Mouse (Mus musculus) heart, embryonic 10.5 days (tissue): ENCODE measurements around the gene Gm10073. TPM values are rescaled to one million over a fixed set of nuclear protein-coding genes. Genes with fewer than 3 reads are reported as not detected.
A peak's percentile ranks its signal among the peaks of the same experiment; 100 is the strongest.
"Not testable (repeated sequence)": the region's sequence is repeated elsewhere in the genome, so short reads cannot be mapped to it uniquely, and the experiment has no call there.

Source experiments
- DNase-seq: peaks from one replicate; pipeline ENCODE4 v3.0.0-alpha.2; 2017; ENCODE audit warnings: low spot score
- H3K27ac ChIP-seq: fragments of 300-500 bp; sonication (generic); 2 replicates; pipeline ENCODE4 v1.5.1; 2016; ENCODE audit warnings: mild to moderate bottlenecking
- H3K27me3 ChIP-seq: fragments of 300-500 bp; sonication (generic); 2 replicates; pipeline ENCODE4 v1.6.1; 2016; ENCODE audit warnings: mild to moderate bottlenecking; ENCODE audit not compliant: poor library complexity, insufficient read depth, severe bottlenecking
- H3K36me3 ChIP-seq: fragments of 300-500 bp; sonication (generic); 2 replicates; pipeline ENCODE4 v1.6.1; 2016; ENCODE audit warnings: mild to moderate bottlenecking, moderate library complexity
- H3K4me1 ChIP-seq: fragments of 300-500 bp; sonication (generic); 2 replicates; pipeline ENCODE4 v1.6.1; 2016; ENCODE audit warnings: mild to moderate bottlenecking
- H3K4me3 ChIP-seq: fragments of 300-500 bp; sonication (generic); 2 replicates; pipeline ENCODE4 v1.5.1; 2016; ENCODE audit warnings: mild to moderate bottlenecking, moderate library complexity
- H3K9me3 ChIP-seq: fragments of 300-500 bp; sonication (generic); 2 replicates; pipeline ENCODE4 v1.6.1; 2016; ENCODE audit warnings: mild to moderate bottlenecking, moderate library complexity
- WGBS: fragments of 180-500 bp; shearing (Covaris S2); methylation state at CpG from one replicate; pipeline ENCODE4 v1.1.7; 2016; 5-methylcytosine and 5-hydroxymethylcytosine counted together
- polyA plus RNA-seq: library from polyadenylated mRNA; unstranded; fragments of >200 nt; fragmentation: Nextera tagmentation; extraction: Ambion mirVana; gene quantifications from 2 replicates; pipeline ENCODE4 v1.2.1, GENCODE M21; 2016

The Gm10073 gene
- polyA plus RNA-seq, 1 experiment from 2014 or later = 4.9 TPM

DNA sequence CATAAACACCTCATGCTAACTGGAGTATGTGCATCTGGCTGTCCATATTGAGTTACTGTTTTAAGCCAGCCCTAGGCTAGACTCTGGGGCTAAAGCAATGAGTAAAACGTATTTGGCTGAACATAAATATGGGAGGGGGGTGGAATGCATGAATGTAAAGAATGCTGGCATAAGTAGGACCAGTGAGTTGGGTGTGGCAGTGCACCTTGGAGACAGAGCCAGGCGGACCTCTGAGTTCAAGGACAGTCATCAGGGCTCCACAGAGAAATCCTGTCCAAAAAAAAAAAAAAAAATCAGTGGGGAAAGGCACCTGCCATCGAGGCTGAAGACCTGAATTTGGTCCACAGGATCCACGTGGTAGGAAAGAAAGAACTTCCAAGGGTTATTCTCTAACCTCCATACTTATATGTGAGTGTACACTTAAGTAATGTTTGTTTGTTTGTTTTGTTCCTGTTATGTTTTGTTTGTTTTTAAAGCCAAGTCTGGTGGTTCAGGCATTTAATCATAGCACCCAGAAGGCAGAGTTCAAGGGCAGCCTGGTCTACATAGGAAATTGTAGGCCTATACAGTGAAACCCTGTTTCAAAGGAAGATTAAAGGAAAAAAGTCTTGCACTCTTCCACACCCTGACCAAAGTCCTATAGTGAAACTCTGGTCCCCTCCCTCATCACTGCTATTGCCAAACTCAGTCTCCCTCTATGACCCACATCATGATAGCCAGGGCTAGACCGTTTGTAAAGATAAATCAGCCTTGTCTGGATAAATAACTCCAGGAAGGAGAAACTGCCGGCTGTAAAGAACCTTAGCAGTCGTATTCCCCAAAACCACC is 36.0 kb upstream of the Gm10073 start:
- no peaks in the 10 kb centered on the region for H3K9me3 ChIP-seq
- H3K36me3 ChIP-seq = no peaks in the 10 kb centered on the region
- WGBS = 71% methylated on average over 7 of the region's 7 CpGs
- H3K27ac ChIP-seq = no peak overlapping the region
- peaks cover 48% of the 10 kb centered on the region for H3K27me3 ChIP-seq
- H3K4me1 ChIP-seq = peaks cover 5% of the 10 kb centered on the region; the same call in 1 of the 2 replicates
- no peak overlapping the region for H3K4me3 ChIP-seq
- DNase-seq = no peak

DNA sequence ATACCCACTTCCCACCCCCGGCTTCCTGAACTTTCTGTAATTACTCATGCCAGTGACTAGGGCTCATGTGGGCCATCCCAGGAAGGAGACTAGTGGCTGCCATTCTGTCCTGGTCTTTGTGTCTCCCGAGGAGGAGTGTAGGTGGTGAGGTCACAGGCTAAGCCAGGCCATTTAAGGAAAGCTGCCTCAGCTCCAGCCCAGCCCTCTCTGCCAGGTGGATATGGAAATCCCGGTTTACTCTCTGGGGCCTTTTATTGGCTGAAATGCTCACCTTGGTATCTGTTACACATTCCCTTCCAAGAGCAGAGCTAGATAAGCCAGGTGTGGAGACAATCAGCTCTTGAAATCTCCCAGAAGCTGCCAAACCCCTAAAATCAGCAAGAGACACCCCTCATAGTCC is 35.2 kb upstream of the Gm10073 start:
- Histone ChIP-seq H3K4me1 (peaks cover 13% of the 10 kb centered on the region), H3K27ac (no peak overlapping the region), H3K4me3 (no peak overlapping the region), H3K27me3 (peaks cover 56% of the 10 kb centered on the region), H3K9me3 (no peaks in the 10 kb centered on the region), H3K36me3 (no peaks in the 10 kb centered on the region)
- DNase-seq = no peak
- 37% methylated on average over 3 of the region's 3 CpGs for WGBS

DNA sequence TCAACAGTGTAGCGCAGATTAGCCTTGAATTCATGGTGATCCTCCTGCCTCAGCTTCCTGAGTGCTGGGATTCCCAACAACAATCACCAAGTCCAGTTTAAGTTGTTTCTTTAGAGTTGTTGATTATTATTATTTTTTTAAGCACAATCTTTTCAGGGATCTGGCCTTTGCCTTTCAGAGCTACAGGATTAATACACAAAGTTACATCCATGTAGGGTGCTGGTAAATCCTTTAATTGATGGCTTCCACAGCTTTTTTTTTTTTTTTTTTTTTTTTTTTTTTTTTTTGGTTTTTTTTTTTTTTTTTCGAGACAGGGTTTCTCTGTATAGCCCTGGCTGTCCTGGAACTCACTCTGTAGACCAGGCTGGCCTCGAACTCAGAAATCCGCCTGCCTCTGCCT is 34.5 kb upstream of the Gm10073 start:
- 88% methylated on average over 4 of the region's 4 CpGs for WGBS
- H3K36me3 ChIP-seq, H3K27ac ChIP-seq, H3K9me3 ChIP-seq, H3K4me3 ChIP-seq, DNase-seq: not testable (repeated sequence)
- Histone ChIP-seq H3K27me3 (peaks cover 63% of the 10 kb centered on the region), H3K4me1 (peaks cover 18% of the 10 kb centered on the region)

DNA sequence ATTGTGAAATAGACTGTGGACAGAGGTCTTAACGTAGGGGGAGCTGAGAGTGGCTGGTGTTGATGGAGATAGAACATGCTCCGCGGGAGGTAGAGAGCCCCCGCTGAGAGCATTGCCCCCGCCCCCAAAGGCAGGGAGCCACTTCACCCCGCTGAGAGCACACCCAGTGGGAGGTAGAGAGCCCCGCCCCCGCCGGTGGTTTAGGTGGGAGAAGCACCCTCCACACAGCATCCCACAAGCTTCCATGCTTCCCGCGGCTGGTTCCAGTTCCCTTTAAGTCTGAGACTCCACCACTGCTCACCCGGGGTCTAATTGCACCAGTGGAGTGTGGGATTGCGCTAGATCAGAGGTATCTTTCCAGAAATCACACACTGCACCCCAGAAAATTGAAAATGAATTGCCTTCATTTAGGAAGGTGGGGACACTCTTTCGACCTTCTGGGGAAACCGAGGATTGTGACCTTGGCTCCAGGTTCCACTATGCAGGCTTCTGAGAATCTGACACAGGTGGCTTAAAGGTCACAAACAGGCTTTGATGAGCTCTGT is 33.4 kb upstream of the Gm10073 start:
- peaks cover 18% of the 10 kb centered on the region for H3K4me1 ChIP-seq
- H3K4me3 ChIP-seq = no peak overlapping the region
- H3K9me3 ChIP-seq = no peaks in the 10 kb centered on the region
- peaks cover 74% of the 10 kb centered on the region for H3K27me3 ChIP-seq
- 15% methylated on average over 15 of the region's 15 CpGs for WGBS
- no peak overlapping the region for H3K27ac ChIP-seq
- DNase-seq = no peak
- no peaks in the 10 kb centered on the region for H3K36me3 ChIP-seq

DNA sequence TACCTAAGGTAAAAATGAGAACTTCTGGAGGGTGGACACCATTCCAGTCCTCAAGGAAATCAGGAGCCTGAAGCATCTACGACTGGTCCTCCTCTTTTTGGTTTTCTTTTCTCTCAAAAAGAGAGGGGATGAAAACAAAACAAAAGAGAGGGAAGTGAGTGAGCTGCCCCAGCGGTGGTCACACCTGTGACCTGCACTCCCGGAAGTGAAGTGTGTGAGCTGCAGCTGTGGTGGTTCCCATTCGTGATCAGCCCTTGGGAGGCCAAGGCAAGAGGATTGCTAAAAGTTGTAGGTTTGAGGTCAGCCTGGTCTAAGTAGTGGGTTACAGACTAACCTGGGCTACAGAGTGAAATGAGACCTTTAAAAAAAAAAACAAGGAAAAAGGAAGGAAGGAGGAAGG is 32.9 kb upstream of the Gm10073 start:
- Histone ChIP-seq H3K27ac (no peak overlapping the region), H3K36me3 (no peaks in the 10 kb centered on the region), H3K4me3 (no peak overlapping the region), H3K27me3 (peaks cover 79% of the 10 kb centered on the region), H3K4me1 (peaks cover 18% of the 10 kb centered on the region), H3K9me3 (no peaks in the 10 kb centered on the region)
- no peak for DNase-seq
- WGBS = 26% methylated on average over 4 of the region's 4 CpGs

DNA sequence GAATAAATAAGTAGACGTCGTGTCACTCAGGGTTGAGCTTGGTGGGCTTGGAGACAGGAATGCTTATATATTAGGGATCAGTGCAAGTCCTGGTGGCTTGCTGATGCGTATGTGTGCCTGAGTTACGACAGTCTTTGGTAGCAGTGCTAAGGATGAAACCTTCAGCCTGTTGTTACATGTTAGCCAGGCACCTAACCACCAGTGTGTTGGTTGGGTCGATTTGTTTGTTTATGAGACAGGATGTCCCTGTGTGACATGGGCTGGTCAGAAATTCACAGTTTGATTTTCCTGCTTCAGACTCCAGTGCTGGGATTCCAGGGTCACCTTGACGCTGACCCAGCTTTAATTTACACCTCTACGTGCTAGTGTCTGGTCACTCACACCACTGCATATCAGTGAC is 32.4 kb upstream of the Gm10073 start:
- no peak overlapping the region for H3K27ac ChIP-seq
- H3K36me3 ChIP-seq = no peaks in the 10 kb centered on the region
- no peak for DNase-seq
- no peak overlapping the region for H3K4me3 ChIP-seq
- H3K9me3 ChIP-seq = no peaks in the 10 kb centered on the region
- H3K4me1 ChIP-seq = peaks cover 18% of the 10 kb centered on the region
- WGBS = 44% methylated on average over 7 of the region's 7 CpGs
- peaks cover 81% of the 10 kb centered on the region for H3K27me3 ChIP-seq

DNA sequence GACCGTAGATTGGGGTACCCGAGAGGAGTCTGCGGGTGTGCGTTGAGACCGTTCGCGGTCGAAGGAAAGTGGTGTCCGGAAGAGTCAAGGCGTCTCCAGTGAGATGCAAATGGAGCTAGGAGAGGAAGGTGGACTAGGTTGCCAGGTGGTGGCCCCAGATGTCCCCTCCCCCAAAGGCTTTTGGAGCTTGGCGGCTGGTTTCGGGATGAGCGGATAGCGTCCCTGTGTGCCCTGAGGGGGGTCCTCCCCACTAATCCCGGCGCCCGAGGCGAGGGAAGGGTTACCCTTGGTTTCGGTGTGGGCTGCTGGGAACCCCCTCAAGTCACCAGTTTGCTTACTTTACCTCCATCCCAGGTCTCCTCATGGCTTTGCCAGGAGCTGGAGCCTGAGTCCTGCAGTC is 30.7 kb upstream of the Gm10073 start:
- WGBS = 0% methylated on average over 18 of the region's 19 CpGs

DNA sequence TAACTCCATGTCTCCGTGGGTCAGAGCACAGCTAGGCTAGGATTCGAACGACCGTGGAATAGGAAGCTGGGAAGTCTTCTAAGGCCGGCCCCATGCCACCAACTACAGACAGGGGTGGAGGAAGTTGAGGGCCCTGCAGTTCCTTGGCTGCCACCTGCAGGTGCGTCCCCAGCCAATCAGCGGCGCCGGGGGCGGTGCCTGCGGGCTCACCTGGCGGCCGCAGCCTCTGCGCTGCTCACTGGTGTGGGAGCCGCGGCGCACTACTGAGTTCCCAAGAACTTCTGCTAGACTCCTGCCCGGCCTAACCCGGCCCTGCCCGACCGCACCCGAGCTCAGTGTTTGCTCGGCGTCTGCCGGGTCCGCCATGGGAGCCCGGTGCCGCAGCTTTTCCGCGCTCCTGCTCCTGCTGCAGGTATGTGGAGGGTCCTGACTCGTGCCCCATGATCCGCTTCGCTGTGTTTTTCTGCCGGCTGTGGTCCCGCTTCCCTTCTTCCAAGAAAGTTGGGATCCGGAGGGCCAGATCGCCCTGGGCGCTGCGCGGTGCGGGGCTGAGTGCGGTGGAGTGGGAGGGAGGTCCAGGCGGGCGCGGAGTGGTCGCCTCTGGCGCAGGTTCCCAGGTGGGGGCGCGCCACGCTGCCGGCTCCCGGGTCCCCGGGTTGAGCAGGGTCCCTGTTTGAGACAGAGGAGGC is 30.0 kb upstream of the Gm10073 start, which contains the start of gene Cdh1:
Gene Cdh1, plus strand, starts transcription at position 221 of the 689 bp plus-strand sequence.
- H3K27ac ChIP-seq = peak within 1 kb of the TSS; percentile 3; the same call in 1 of the 2 replicates
- no peak for DNase-seq
- WGBS = 1% methylated on average over 53 of the region's 53 CpGs
- no peaks in the 10 kb centered on the region for H3K9me3 ChIP-seq
- no peaks in the 10 kb centered on the region for H3K36me3 ChIP-seq
- H3K27me3 ChIP-seq = peaks cover 79% of the 10 kb centered on the region
- peak within 1 kb of the TSS; percentile 69 for H3K4me3 ChIP-seq
- peaks cover 18% of the 10 kb centered on the region for H3K4me1 ChIP-seq

More for the DNA sequence above, 30.7 kb upstream of the Gm10073 start:
- Histone ChIP-seq H3K9me3 (no peaks in the 10 kb centered on the region), H3K27ac (no peak overlapping the region), H3K36me3 (no peaks in the 10 kb centered on the region), H3K4me3 (peak overlapping the region; percentile 69), H3K27me3 (peaks cover 79% of the 10 kb centered on the region), H3K4me1 (peaks cover 18% of the 10 kb centered on the region)
- no peak for DNase-seq

DNA sequence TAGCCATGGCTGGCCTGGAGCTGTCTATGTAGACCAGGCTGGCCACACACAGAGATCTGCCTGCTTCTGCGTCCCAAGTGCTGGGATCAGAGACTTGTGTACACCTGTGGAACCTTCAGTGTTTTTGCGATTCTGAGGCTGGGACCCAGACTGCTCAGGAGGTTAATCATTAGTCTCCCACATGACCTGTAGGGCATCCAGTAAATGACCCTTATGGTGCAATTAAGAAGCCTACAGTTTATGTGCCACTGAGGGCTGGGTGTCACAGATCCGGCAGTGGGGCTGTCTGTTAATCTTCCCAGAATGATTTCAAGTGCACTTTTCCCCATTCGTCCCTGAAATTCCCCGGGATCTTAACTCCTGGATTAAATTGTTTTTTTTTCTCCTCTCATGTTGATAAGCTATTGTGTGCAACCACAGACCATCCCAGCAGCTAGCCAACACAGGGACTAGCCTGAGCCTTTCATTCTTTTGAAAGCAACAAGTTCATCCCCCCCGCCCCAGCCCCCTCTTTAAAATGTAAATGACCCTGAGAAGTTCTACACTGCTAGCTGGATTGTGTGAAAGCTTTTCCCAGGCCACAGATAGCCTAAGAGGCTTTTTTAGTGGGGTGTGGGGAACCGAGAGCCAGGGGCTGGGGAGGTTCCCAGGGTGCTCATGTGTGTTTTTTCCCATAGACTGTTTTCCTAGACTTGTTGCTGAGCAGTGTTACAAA is 26.2 kb upstream of the Gm10073 start:
- Histone ChIP-seq H3K27me3 (peaks cover 48% of the 10 kb centered on the region), H3K4me1 (peaks cover 14% of the 10 kb centered on the region), H3K36me3 (no peaks in the 10 kb centered on the region), H3K27ac (no peak overlapping the region), H3K4me3 (no peak overlapping the region), H3K9me3 (no peaks in the 10 kb centered on the region)
- no peak for DNase-seq
- 30% methylated on average over 7 of the region's 7 CpGs for WGBS

DNA sequence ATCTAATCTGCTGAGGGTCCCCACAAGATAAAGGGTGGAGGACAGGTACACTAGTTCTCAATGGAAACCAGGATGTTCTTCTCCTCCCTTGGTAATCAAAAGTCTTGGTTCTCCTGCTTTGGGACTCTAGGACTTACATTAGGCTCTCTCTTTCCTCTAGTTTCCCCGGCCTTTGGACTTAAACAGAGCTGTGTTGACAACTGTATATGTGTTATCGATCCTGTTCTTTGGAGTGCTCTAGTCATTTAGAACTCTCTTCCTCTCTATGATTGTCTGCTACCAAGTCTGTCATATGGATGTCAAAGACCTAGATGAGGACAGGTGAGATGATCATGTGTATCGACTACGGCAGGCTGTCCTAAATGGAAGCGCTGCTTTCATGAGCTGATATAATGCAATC is 23.8 kb upstream of the Gm10073 start:
- WGBS = 91% methylated on average over 5 of the region's 5 CpGs

DNA sequence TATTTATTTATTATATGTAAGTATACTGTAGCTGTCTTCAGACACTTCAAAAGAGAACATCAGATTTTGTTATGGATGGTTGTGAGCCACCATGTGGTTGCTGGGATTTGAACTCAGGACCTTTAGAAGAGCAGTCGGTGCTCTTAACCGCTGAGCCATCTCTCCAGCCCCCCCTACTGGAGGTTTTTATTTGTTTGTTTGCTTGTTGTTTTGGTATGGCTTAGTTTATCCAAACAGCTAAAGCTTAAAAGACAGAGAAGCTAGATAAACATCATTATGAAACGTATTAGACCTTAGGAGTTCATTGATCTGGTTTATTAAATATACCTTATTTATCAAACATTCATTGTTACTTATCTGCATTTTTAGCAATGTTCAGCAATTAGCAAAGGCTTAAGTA is 22.4 kb upstream of the Gm10073 start:
- not testable (repeated sequence) for H3K4me1 ChIP-seq, H3K4me3 ChIP-seq, H3K27ac ChIP-seq, H3K36me3 ChIP-seq, DNase-seq, H3K9me3 ChIP-seq
- H3K27me3 ChIP-seq = peaks cover 10% of the 10 kb centered on the region; the same call in 1 of the 2 replicates
- WGBS = 93% methylated on average over 3 of the region's 3 CpGs

More for the DNA sequence above, 23.8 kb upstream of the Gm10073 start:
- H3K4me1 ChIP-seq = no peaks in the 10 kb centered on the region
- no peaks in the 10 kb centered on the region for H3K36me3 ChIP-seq
- DNase-seq = no peak
- H3K4me3 ChIP-seq = no peak overlapping the region
- H3K27ac ChIP-seq = no peak overlapping the region
- no peaks in the 10 kb centered on the region for H3K9me3 ChIP-seq
- H3K27me3 ChIP-seq = peaks cover 25% of the 10 kb centered on the region

DNA sequence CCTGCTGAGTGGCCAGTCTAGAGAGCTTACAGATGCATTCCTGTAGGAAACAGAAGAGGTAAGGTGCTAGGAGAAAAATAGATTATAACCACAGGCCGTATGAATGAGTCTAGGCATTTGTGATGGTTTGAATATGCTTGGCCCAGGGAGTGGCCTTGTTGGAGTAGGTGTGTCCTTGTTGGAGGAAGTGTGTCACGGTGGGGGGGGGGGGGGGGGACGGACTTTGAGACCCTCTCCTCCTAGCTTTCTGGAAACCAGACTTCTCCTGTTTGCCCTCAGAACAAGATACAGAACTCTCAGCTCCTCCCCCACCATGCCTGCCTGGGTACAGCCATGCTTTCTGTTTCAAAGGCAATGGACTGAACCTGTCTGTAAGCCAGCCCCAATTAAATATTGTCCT is 19.2 kb upstream of the Gm10073 start:
- H3K36me3 ChIP-seq = no peaks in the 10 kb centered on the region
- no peaks in the 10 kb centered on the region for H3K9me3 ChIP-seq
- H3K27ac ChIP-seq = no peak overlapping the region
- no peak for DNase-seq
- WGBS = 66% methylated on average over 3 of the region's 3 CpGs
- no peaks in the 10 kb centered on the region for H3K27me3 ChIP-seq
- H3K4me1 ChIP-seq = peaks cover 3% of the 10 kb centered on the region; the same call in 1 of the 2 replicates
- no peak overlapping the region for H3K4me3 ChIP-seq
